Mouse (Mus musculus) CH12.LX (cell line): ENCODE results near the gene Gm45808. TPM values are rescaled to one million over a fixed set of nuclear protein-coding genes. Genes with fewer than 3 reads are reported as not detected.

Experiments
- DNase-seq: peaks from one replicate; pipeline ENCODE4 v3.0.0-alpha.2; 2013; ENCODE audit errors: extremely low read depth
- H3K27ac ChIP-seq: 2 replicates; pipeline ENCODE4 v1.5.1; 2012; ENCODE audit warnings: low read depth, mild to moderate bottlenecking, control low read depth, moderate library complexity; ENCODE audit not compliant: insufficient read depth
- H3K27me3 ChIP-seq: replicated peaks from 2 replicates; pipeline ENCODE3; 2012; ENCODE audit warnings: inconsistent platforms
- H3K36me3 ChIP-seq, 2 experiments: replicated peaks in 1 of 2; 2 replicates each; pipeline versions ENCODE3 to v1.6.1; 2012; ENCODE audit warnings: inconsistent platforms in 1 of 2, low read length in 1 of 2, mild to moderate bottlenecking in 1 of 2, mixed read lengths in 1 of 2, moderate library complexity in 1 of 2; ENCODE audit not compliant: control insufficient read depth in 1 of 2, insufficient read depth in 1 of 2
- H3K4me1 ChIP-seq, 2 experiments: 2 replicates each; pipeline ENCODE4 v1.6.1; 2012; ENCODE audit warnings: inconsistent platforms in 1 of 2, moderate library complexity in 1 of 2; ENCODE audit not compliant: insufficient read depth in 2 of 2, control insufficient read depth in 1 of 2
- H3K4me2 ChIP-seq: 2 replicates; pipeline ENCODE4 v1.6.1; 2012; ENCODE audit warnings: low read depth, mild to moderate bottlenecking, control low read depth; ENCODE audit not compliant: poor library complexity, insufficient read depth, severe bottlenecking
- H3K4me3 ChIP-seq, 3 experiments: fragments of 150-350 bp in 1 of 3; sonication (generic) in 1 of 3; replicated peaks in 1 of 3; 2 replicates each; pipeline versions ENCODE3 to v1.5.1; 2011 to 2012; ENCODE audit warnings: low read depth in 2 of 3, low read length in 2 of 3, mild to moderate bottlenecking in 2 of 3, moderate library complexity in 2 of 3, control low read depth in 1 of 3, improper control_type of control experiment in 1 of 3, inconsistent platforms in 1 of 3, mixed read lengths in 1 of 3; ENCODE audit not compliant: poor library complexity in 1 of 3
- H3K79me2 ChIP-seq: replicated peaks from 2 replicates; pipeline ENCODE4 v1.6.1; 2012; ENCODE audit warnings: mild to moderate bottlenecking, moderate library complexity; ENCODE audit not compliant: control insufficient read depth, poor library complexity, insufficient read depth, severe bottlenecking; ENCODE audit errors: extremely low read depth
- H3K9ac ChIP-seq: 2 replicates; pipeline ENCODE4 v1.6.1; 2012; ENCODE audit warnings: low read depth, mild to moderate bottlenecking, control low read depth, moderate library complexity; ENCODE audit not compliant: insufficient read depth
- H3K9me3 ChIP-seq: replicated peaks from 2 replicates; pipeline ENCODE3; 2012; ENCODE audit warnings: low read length, inconsistent platforms, mixed read lengths
- BHLHE40 ChIP-seq: IDR thresholded peaks from 2 replicates; pipeline ENCODE4 v1.6.1; 2011; ENCODE audit warnings: mild to moderate bottlenecking, low read depth, low read length, improper control_type of control experiment
- CHD1 ChIP-seq: IDR thresholded peaks from 2 replicates; pipeline ENCODE4 v1.6.1; 2012; ENCODE audit warnings: low read depth, low read length, improper control_type of control experiment, inconsistent platforms
- CHD2 ChIP-seq: IDR thresholded peaks from 2 replicates; pipeline ENCODE4 v1.6.1; 2011; ENCODE audit warnings: low read length, improper control_type of control experiment
- CTCF ChIP-seq, 2 experiments: IDR thresholded peaks in 1 of 2; conservative IDR thresholded peaks in 1 of 2; 2 replicates each; pipeline ENCODE4 v1.5.1; 2011 to 2012; ENCODE audit warnings: low read depth in 2 of 2, low read length in 2 of 2, improper control_type of control experiment in 1 of 2, inconsistent platforms in 1 of 2, mild to moderate bottlenecking in 1 of 2, moderate library complexity in 1 of 2
- E2F4 ChIP-seq: IDR thresholded peaks from 2 replicates; pipeline ENCODE4 v1.6.1; 2011; ENCODE audit warnings: low read depth, low read length, improper control_type of control experiment; ENCODE audit not compliant: insufficient replicate concordance
- ELF1 ChIP-seq: IDR thresholded peaks from 2 replicates; pipeline ENCODE4 v1.6.1; 2014; ENCODE audit warnings: low read depth, mild to moderate bottlenecking, inconsistent platforms, low read length, improper control_type of control experiment
- EP300 ChIP-seq: IDR thresholded peaks from 2 replicates; pipeline ENCODE4 v1.6.1; 2011; ENCODE audit warnings: low read length, improper control_type of control experiment
- ETS1 ChIP-seq: conservative IDR thresholded peaks from 2 replicates; pipeline ENCODE4 v1.6.1; 2012; ENCODE audit warnings: low read depth, mild to moderate bottlenecking, inconsistent platforms, low read length, improper control_type of control experiment, moderate library complexity
- GABPA ChIP-seq: IDR thresholded peaks from 2 replicates; pipeline ENCODE4 v1.6.1; 2012; ENCODE audit warnings: low read depth, low read length, improper control_type of control experiment, inconsistent platforms; ENCODE audit not compliant: insufficient replicate concordance
- HCFC1 ChIP-seq: IDR thresholded peaks from 2 replicates; pipeline ENCODE4 v1.6.1; 2012; ENCODE audit warnings: low read depth, mild to moderate bottlenecking, inconsistent platforms, low read length, improper control_type of control experiment
- IRF4 ChIP-seq: IDR thresholded peaks from 2 replicates; pipeline ENCODE4 v1.6.1; 2014; ENCODE audit warnings: low read depth, mild to moderate bottlenecking, inconsistent platforms, low read length, improper control_type of control experiment
- JUN ChIP-seq: IDR thresholded peaks from 2 replicates; pipeline ENCODE4 v1.6.1; 2011; ENCODE audit warnings: low read depth, mild to moderate bottlenecking, low read length, improper control_type of control experiment, moderate library complexity; ENCODE audit not compliant: insufficient read depth
- JUND ChIP-seq: conservative IDR thresholded peaks from 2 replicates; pipeline ENCODE4 v1.6.1; 2011; ENCODE audit warnings: low read depth, low read length, improper control_type of control experiment
- KAT2A ChIP-seq: IDR thresholded peaks from 2 replicates; pipeline ENCODE4 v1.6.1; 2012; ENCODE audit warnings: low read length, improper control_type of control experiment, inconsistent platforms; ENCODE audit not compliant: insufficient replicate concordance
- MAFK ChIP-seq: IDR thresholded peaks from 2 replicates; pipeline ENCODE4 v1.6.1; 2011; ENCODE audit warnings: low read length, improper control_type of control experiment; ENCODE audit not compliant: insufficient replicate concordance
- MAX ChIP-seq: IDR thresholded peaks from 2 replicates; pipeline ENCODE4 v1.6.1; 2011; ENCODE audit warnings: low read length, improper control_type of control experiment
- MAZ ChIP-seq: IDR thresholded peaks from 2 replicates; pipeline ENCODE4 v1.6.1; 2012; ENCODE audit warnings: low read depth, mild to moderate bottlenecking, inconsistent platforms, low read length, improper control_type of control experiment, moderate library complexity
- MEF2A ChIP-seq: IDR thresholded peaks from 2 replicates; pipeline ENCODE4 v1.6.1; 2014; ENCODE audit warnings: low read depth, mild to moderate bottlenecking, inconsistent platforms, low read length, improper control_type of control experiment, borderline replicate concordance
- MXI1 ChIP-seq: IDR thresholded peaks from 2 replicates; pipeline ENCODE4 v1.6.1; 2011; ENCODE audit warnings: mild to moderate bottlenecking, low read depth, low read length, improper control_type of control experiment
- MYC ChIP-seq: IDR thresholded peaks from 2 replicates; pipeline ENCODE4 v1.6.1; 2011; ENCODE audit warnings: low read depth, mild to moderate bottlenecking, improper control_type of control experiment, low read length
- NELFE ChIP-seq: IDR thresholded peaks from 2 replicates; pipeline ENCODE4 v1.6.1; 2011; ENCODE audit warnings: low read depth, low read length, improper control_type of control experiment
- NRF1 ChIP-seq: IDR thresholded peaks from 2 replicates; pipeline ENCODE4 v1.6.1; 2014; ENCODE audit warnings: low read depth, mild to moderate bottlenecking, inconsistent platforms, low read length, improper control_type of control experiment, moderate library complexity
- PAX5 ChIP-seq: IDR thresholded peaks from 2 replicates; pipeline ENCODE4 v1.6.1; 2012; ENCODE audit warnings: low read length, inconsistent platforms, mixed read lengths
- POLR2A ChIP-seq: IDR thresholded peaks from 2 replicates; pipeline ENCODE4 v1.6.1; 2011; ENCODE audit warnings: low read depth, mild to moderate bottlenecking, improper control_type of control experiment, low read length
- POLR2AphosphoS2 ChIP-seq: IDR thresholded peaks from 2 replicates; pipeline ENCODE4 v1.6.1; 2011; ENCODE audit warnings: low read depth, low read length, improper control_type of control experiment
- RAD21 ChIP-seq: IDR thresholded peaks from 2 replicates; pipeline ENCODE4 v1.6.1; 2011; ENCODE audit warnings: low read depth, mild to moderate bottlenecking, low read length, improper control_type of control experiment, moderate library complexity
- RCOR1 ChIP-seq: conservative IDR thresholded peaks from 2 replicates; pipeline ENCODE4 v1.6.1; 2012; ENCODE audit warnings: low read depth, mild to moderate bottlenecking, inconsistent platforms, low read length, improper control_type of control experiment
- SIN3A ChIP-seq: IDR thresholded peaks from 2 replicates; pipeline ENCODE4 v1.6.1; 2012; ENCODE audit warnings: low read length, improper control_type of control experiment, inconsistent platforms
- SMC3 ChIP-seq: IDR thresholded peaks from 2 replicates; pipeline ENCODE4 v1.6.1; 2011; ENCODE audit warnings: low read depth, low read length, improper control_type of control experiment
- TBP ChIP-seq: conservative IDR thresholded peaks from 2 replicates; pipeline ENCODE4 v1.6.1; 2011; ENCODE audit warnings: low read depth, low read length, improper control_type of control experiment
- TCF12 ChIP-seq: IDR thresholded peaks from 2 replicates; pipeline ENCODE4 v1.6.1; 2014; ENCODE audit warnings: low read depth, mild to moderate bottlenecking, inconsistent platforms, low read length, improper control_type of control experiment
- UBTF ChIP-seq: IDR thresholded peaks from 2 replicates; pipeline ENCODE4 v1.6.1; 2012; ENCODE audit warnings: low read depth, mild to moderate bottlenecking, inconsistent platforms, low read length, improper control_type of control experiment, moderate library complexity
- USF1 ChIP-seq: IDR thresholded peaks from 2 replicates; pipeline ENCODE4 v1.6.1; 2014; ENCODE audit warnings: low read depth, mild to moderate bottlenecking, inconsistent platforms, low read length, improper control_type of control experiment
- USF2 ChIP-seq: conservative IDR thresholded peaks from 2 replicates; pipeline ENCODE4 v1.6.1; 2011; ENCODE audit warnings: low read depth, low read length, improper control_type of control experiment
- ZC3H11A ChIP-seq: IDR thresholded peaks from 2 replicates; pipeline ENCODE4 v1.6.1; 2012; ENCODE audit warnings: low read depth, mild to moderate bottlenecking, inconsistent platforms, low read length, improper control_type of control experiment
- ZKSCAN1 ChIP-seq: IDR thresholded peaks from 2 replicates; pipeline ENCODE4 v1.6.1; 2012; ENCODE audit warnings: low read depth, inconsistent platforms, low read length, improper control_type of control experiment, borderline replicate concordance
- ZMIZ1 ChIP-seq: IDR thresholded peaks from 2 replicates; pipeline ENCODE4 v1.6.1; 2012; ENCODE audit warnings: low read depth, mild to moderate bottlenecking, inconsistent platforms, low read length, improper control_type of control experiment
- ZNF384 ChIP-seq: IDR thresholded peaks from 2 replicates; pipeline ENCODE4 v1.6.1; 2012; ENCODE audit warnings: low read depth, low read length, improper control_type of control experiment, inconsistent platforms
- dilution Hi-C: fragments of 300-500 bp; cut with MboI; formaldehyde crosslinking; loops from 2 replicates; pipeline ENCODE4 v1.14.3; 2020; ENCODE audit warnings: low sequenced_read_pairs; ENCODE audit not compliant: extremely low pct_unique_long_range_greater_than_20kb, extremely low pct_ligation_motif_present
- in situ Hi-C: fragments of 300-500 bp; cut with MboI; formaldehyde crosslinking; loops from 3 replicates; pipeline ENCODE4 v1.14.3; 2019; ENCODE audit warnings: low sequenced_read_pairs, low pct_ligation_motif_present, low pct_unique_long_range_greater_than_20kb, mixed read lengths
- polyA plus RNA-seq: library from polyadenylated mRNA; unstranded; fragments of >175 nt; gene quantifications from 2 replicates; pipeline ENCODE4 v1.2.1, GENCODE M21; 2012; ENCODE audit warnings: low read depth; ENCODE audit not compliant: insufficient read length
- total RNA-seq, 2 experiments: library from RNA; depleted of rRNA; stranded (reverse); fragments of 300-350 nt in 1 of 2; fragments of >200 nt in 1 of 2; gene quantifications; 2 replicates each; pipeline ENCODE4 v1.2.3; 2012 to 2014

Gm45808 gene
- total and polyA plus RNA-seq, 3 experiments, result 0.85 to 5.0 TPM; not detected in 1

- in situ Hi-C loops (no loop called here), dilution Hi-C loops (no loop called here)
- TF ChIP-seq MAX (no peak), POLR2AphosphoS2 (no peak), MEF2A (no peak), UBTF (no peak), MAFK (no peak), CHD2 (peak; percentile 89), HCFC1 (peak; percentile 98), JUN (no peak), ELF1 (peak; percentile 86; the same call in 1 of the 2 replicates), SMC3 (no peak), NRF1 (peak; percentile 47), CHD1 (no peak), PAX5 (no peak), MYC (peak; percentile 19; the same call in 1 of the 2 replicates), E2F4 (no peak), RCOR1 (no peak), TBP (peak; percentile 32; the same call in 1 of the 2 replicates), CTCF (conservative IDR thresholded peaks at IDR 0.05 in 1 of 2, IDR thresholded peaks at IDR 0.05 in 1 of 2; ENCODE audit: low read depth in 2 of 2, low read length in 2 of 2) (no peak; a peak in 1 of 4 replicates), TCF12 (peak; percentile 81), USF1 (no peak), IRF4 (0 out of 2 replicates have a peak, but pooled peaks have one; percentile 20), GABPA (peak; percentile 10; the same call in 1 of the 2 replicates), BHLHE40 (no peak; the same call in none of the 2 replicates), ZC3H11A (no peak), KAT2A (peak; percentile 88; the same call in 1 of the 2 replicates), MXI1 (peak; percentile 63; the same call in 1 of the 2 replicates), MAZ (no peak), EP300 (no peak), RAD21 (no peak), NELFE (peak; percentile 90), ZMIZ1 (0 out of 2 replicates have a peak, but pooled peaks have one; percentile 63), USF2 (no peak), ETS1 (no peak), POLR2A (peak; percentile 89), JUND (no peak), ZNF384 (no peak), SIN3A (peak; percentile 75), ZKSCAN1 (no peak)
- Histone ChIP-seq H3K36me3 (peaks cover 7 to 28% of the 10 kb centered on the region in 2 experiments), H3K27me3 (no peaks in the 10 kb centered on the region), H3K79me2 (no peaks in the 10 kb centered on the region), H3K9ac (peak within 1 kb of the TSS; percentile 80), H3K4me3 (peak within 1 kb of the TSS; percentile 82 to 88 (median 87)), H3K27ac (peak within 1 kb of the TSS; percentile 70), H3K4me1 (peaks cover 2 to 16% of the 10 kb centered on the region in 2 experiments; a peak in 3 of 4 replicates), H3K9me3 (no peaks in the 10 kb centered on the region), H3K4me2 (peak within 1 kb of the TSS; percentile 68)
- peak; percentile 95 for DNase-seq
Observed at GRCm38 (mm10) chr7:45509912-45510787, 23.5 kb upstream of the Gm45808 start, which contains the start of gene Nucb1. Nucb1 (minus strand) TSS chr7:45510406.
